Mouse (Mus musculus) thymus, postnatal 10 days (tissue): Measurements from ENCODE around the gene Stab2.

Experiments used
- DNase-seq, 2 experiments: peaks; one replicate each; pipeline ENCODE4 v3.0.0; 2021; ENCODE audit warnings: low spot score in 2 of 2

Stab2 gene

DNA sequence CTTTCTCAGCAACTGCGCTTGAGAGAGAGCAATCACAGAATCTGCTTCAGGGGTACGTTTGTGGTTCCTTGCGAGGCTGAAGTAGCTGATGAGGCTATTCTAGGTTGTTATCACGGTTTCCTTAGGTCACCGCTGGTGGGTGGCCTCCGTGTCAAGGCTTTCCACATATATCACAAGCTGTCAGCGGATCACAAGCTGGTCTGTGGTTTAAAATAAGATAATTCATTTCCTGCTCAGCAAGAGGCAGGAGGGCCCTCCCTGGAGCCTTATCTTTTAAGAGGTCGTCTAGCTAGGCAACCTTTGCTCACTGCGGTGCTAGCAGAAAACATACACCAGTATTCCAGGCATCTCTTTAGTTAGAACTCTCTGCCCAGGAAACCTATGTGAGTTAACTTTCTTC is 17.2 kb downstream of the Stab2 start:
- no peak for DNase-seq

DNA sequence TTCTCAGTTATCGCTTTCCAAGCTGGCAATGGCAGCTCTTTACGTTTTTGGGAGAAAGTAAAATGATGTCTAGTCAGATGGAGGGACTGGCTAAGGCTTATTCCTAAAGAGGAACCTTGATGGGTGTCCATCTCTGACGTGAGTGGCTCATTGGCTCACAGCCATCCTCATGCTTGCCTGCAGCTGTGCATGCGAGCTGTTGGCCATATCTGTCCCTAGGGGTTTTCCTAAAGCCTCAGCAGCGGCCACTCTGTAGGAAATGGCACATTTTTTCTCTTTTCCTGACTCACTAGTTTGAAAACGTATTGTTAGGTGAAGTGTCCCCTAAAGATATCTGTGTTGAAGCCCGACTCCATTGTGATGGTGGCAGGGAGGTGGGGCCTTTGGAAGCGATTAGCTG is 18.0 kb downstream of the Stab2 start:
- no peak for DNase-seq

DNA sequence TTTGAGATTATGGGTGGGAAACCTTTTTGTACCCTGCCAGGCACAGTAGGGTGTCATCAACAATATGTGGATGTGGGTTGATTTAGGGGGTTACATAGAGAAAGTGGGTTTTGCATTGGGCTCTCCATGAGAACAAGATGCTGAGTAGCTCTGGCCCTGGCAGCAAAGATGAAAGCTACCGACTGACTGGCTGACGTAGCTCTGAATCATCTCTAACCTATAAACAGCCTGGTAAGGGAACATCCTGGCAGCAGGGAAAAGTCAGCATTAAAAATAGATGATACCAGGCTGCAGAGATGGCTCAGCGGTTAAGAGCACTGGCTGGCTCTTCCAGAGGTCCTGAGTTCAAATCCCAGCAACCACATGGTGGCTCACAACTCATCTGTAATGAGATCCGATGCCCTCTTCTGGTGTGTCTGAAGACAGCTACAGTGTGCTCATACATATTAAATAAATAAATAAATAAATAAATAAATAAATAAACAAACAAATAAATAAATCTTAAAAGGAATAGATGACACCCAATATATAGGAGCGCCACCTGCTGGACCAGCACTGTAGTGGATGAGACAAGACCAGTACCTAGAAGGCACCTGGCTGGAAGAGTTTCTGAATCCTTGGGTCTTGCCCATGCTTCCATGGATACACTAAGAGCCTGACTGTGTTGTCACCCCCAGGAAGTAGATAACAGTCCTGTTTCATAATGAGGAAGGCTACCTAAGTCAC is 31.7 kb downstream of the Stab2 start:
- DNase-seq = peak in 1 of 2 experiments; percentile 29

DNA sequence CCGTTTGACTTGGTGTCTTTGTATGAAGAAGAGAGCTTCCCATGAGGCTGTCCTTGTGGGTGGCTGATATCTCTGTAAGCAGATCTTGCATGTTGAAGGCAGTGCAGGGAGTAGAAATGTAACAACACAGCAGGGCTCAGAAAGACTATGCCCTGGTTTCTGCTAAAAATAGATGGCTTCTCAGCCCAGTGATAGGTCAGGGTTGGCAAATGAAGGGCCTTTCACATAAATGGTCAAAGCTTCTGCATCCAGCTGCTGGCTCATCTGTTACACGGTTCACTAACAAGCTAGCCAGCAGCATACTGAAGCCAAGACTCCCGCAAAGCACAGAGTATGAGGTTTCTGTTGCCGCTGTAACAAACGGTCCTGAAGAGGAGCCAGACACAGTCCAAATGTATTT is 34.5 kb downstream of the Stab2 start:
- DNase-seq = no peak

DNA sequence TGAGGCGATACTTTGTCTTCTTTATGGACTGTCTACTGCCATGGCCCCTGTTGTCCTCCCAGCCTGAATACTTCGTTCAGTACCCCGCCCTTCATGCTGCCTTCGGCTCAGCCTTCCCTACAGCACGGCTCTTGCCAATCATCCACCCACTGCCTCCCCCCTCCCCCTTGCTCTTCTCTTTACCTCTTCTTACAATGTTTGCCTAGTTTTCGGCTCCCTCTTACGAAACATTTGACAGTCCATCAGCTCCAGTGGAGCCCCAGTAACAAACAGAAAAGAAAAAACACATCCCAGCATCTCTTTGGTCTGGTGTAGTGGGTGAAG is 35.4 kb downstream of the Stab2 start:
- DNase-seq = no peak

DNA sequence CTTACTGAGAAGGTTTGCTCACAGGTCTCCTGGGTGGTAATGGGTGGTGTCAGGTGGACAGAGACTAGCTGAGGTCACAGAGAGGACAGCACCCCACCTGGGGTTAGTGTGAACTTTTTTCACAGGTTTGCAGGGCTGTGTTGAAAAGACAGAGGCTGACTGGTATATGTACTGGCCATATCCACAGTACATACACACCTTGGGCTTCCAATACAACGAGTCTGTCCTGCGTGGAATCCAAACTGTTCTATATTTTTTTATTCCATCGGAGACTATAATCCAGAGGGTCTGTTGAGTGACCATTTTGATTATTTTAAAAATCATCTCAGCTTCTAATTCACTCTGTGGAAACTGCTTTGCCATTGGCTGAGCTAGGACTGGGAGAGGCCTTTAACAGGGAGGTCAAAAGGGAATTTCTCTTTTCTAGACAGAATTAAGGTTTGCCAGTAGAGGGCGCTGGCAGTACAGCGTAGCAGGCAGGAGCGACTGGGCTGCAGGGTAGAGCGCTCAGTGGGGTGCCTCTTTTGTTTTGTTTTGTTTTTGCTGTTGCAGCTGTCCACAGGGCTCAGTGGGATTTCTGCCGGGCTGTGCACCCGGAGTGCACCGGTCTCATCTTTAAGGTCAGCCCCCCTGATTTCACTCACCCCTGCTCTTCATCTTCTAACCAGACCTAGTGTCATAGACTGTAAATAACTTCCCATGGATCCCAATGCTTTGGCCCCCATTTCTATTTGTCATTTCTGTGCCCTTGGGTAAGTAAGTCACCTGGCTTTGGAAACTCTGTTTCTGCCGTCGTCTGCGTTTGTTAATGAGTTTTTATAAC is 35.9 kb downstream of the Stab2 start:
- peak in 1 of 2 experiments; percentile 52 for DNase-seq

DNA sequence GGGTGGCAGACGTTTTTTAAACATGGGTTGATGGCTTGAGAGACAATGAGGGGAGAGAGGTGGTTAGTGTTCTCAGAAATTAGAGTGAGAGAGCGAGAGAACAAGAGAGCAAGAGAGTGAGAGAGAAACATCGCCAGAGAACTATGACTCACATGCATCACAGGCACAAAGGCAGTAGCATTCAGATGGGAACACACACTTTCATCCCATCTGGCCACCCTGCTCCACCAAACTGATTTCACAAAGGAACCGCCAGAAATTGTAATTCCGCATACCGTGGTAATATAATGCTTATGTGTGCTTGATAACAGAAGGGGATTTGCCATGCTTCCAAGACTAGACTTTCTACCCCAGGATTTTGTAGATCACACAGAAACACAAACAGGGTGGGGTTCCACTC is 38.5 kb downstream of the Stab2 start:
- no peak for DNase-seq

DNA sequence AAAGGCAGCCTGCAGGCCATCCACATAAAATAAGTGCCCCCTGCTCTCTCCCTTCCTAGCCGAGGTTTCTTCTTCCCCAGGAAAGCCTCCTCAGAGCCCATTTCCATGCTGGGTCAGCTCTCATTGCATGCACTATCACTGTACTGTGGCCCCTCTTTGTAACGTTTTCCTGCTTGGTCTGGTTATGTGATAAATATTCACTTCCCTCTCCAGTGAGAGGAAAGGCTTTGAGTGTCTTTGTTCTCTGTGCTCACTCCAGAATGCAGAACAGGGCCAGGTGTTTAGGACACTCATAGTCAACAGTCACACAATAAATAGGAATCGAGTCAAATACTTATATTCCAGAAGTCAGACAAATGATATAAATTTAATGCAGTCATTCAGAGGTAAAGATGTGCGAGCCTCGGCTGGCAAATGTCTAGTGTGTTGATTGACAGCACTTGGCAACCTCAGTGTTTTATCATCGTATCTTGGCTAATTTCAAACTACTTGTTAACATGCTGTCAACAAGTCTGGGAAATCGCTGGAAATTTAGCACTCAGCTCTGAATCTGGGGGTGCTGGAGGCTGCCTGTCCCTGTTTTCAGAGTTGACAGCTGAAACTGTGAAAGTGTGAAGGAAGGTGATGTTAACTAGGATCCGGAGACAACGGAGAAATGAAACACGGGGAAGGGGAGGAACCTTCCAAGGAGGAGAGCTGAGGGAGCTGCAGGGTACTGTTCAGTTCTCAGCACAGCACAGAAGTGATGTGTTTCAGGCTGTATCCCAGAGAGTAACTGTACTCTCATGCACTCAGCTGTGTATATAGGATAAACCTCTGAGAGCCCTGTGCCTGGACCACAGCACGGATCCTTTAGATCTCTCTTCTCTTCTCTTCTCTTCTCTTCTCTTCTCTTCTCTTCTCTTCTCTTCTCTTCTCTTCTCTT is 46.0 kb downstream of the Stab2 start:
- no peak for DNase-seq

DNA sequence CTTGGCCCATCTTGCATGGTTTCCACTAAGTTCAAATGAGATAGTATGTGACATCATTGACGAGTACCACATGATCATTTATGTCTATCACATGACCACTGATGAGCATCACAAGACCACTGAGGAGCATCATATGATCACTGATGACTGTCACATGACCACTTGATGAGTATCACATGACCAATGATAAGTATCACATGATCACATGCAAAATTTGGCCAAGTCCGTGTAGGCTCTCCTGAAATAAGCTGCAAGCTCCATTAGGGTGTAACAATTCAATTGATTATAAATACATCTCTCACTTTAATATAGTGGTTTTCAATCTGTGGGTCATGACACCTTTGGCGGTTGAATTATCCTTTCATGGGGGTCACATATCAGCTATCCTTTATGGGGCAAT is 52.5 kb downstream of the Stab2 start:
- no peak for DNase-seq

DNA sequence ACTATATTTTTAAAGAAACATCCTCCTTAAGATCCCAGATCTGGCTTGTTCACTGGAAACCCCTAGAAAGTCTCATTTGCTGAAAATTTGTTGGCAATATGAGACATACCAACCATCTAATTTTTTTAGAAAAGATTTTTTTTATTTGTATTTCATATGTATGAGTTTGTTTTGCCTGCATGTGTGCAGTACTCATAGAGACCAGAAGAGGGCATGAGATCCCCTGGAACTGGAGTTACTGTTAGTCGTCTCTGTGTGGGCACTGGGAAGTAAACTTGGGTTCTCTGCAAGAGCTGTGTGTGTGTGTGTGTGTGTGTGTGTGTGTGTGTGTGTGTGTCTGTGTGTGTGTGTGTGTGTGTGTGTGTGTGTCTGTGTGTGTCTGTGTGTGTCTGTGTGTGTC is 55.1 kb downstream of the Stab2 start:
- DNase-seq = no peak

DNA sequence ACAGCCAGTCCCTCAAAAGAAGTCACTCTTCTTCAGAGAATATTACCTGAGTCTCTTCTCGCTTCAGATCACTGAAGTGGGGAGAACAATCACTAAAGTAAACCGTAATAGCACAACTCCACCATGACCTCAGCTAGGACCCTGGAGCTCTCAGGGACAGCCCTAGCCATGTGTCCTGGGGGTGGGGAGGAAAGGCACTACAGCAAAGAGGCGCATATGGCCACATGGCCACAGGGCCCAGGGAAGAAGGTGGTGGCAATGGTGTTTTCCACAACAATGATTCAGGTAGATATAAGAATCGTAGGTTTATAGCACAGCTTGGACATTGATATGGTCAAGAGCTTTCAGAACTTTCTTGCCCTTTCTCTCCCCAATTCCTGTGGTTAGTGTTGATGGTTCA is 57.0 kb downstream of the Stab2 start:
- no peak for DNase-seq

DNA sequence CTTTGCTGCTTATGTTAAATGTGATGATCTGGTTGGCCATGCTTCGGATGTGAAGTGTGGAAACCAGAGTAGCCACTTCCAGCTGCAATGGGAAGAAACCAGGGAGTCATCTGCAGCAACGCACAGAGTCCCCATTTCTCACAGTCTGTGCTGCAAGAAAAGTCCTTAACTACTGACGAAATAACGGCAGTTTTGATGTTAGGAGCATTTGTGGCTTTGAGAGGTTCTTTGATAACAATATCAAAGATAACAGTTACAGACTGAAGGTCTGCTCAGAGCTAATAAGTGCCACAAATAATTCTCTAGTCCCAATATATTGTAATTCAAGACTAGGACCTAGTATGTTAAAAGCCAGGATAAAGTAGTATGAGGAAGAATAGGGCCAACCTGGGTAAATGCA is 57.9 kb downstream of the Stab2 start:
- no peak for DNase-seq

DNA sequence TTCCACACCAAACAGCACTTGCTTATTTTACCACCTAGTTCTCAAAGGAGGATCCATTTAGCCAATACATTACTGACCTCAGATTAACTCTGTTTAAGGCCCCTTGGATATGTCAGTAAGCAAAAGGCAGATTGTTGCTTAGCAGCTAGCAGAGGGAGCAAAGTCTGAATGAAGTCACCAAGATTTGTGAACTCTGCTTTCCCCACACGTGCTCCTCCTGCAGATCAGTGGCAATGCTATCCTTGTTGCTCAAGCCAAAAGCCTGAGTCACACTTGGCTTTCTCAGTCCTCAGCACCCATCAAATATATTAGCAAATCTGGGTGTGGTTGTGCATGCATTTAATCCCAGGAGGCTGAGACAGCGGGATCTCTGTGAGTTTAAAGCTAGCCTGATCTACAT is 60.3 kb downstream of the Stab2 start:
- no peak for DNase-seq

DNA sequence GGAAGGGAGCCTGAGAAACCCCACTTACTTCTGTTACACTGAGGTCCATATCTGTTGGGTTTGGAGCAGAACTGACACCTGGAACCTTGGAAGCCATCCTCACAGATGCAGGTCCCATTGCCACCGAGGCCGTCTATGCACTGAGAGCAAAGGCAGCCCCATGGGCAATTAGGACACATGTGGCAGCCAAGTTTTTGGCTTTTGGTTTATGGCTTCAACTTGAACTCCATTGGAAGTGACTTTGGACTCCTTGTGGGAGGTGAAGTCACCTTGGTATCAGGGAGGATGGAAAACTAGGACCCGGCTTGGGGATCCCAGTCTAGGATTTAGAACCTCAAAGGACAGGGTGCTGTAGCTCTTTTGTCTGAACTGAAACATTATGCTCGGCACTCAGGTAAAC is 67.2 kb downstream of the Stab2 start:
- DNase-seq = no peak

DNA sequence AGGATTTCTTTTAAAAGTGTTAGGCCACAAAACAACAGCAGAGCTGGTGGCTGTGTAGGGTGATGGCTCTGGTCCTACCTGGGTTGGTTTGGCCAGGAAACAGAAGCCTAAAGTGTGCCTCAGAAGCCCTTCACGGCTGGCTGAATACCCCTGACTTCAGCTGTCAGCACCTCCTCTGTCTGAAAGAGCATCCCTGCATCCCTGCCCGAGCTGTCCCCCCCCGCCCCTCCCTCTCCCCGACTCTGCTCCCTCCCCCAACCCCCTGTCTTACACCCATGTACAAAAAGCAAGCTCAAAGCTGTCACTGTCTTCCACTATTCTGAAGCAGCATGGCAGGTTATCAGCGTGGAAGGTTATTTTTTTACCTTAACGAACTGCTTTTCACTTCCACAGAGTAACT is 73.4 kb downstream of the Stab2 start:
- no peak for DNase-seq

DNA sequence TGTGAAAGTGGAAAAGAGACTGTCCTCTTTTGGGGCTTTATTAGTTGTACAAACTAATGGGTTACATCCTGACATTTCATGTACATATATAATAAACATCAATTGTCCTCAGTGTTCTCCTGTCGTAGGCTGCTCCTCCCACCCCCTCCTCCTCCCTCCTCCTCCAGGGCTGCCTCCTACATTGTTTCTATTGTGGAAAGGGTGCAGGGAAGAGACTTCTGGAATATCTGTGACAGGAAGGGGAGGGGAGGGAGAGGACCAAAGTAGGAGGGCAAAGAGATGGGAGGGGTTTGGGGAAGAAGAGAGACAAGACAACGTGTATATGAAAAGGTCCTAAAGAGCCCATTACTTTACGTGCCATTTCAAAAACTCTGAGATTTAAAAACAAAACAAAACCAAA is 73.9 kb downstream of the Stab2 start:
- no peak for DNase-seq

DNA sequence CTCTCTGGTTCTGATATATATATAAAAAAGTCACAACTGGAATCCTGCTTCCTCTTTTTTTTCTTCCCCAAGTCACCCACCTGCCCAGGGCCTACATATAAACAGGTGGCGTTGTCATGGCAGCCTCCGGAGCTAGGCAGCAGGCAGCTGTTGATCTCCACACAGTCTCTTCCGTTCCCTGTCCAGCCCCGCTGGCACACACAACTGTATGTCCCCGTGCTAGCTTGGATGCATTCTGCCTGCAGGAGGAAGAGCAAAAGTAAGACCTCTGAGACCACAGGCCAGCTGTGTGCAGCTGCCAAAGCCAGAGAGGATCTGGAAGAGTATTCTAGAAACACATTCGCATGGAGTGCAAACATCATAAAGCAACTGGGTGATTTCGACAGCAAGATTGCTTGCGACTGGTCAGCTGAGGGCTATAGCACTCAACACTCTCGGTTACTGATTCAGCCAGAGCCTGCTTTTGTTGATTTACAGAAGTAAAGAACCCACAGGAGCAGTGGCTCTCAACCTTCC is 74.6 kb downstream of the Stab2 start:
- no peak for DNase-seq

DNA sequence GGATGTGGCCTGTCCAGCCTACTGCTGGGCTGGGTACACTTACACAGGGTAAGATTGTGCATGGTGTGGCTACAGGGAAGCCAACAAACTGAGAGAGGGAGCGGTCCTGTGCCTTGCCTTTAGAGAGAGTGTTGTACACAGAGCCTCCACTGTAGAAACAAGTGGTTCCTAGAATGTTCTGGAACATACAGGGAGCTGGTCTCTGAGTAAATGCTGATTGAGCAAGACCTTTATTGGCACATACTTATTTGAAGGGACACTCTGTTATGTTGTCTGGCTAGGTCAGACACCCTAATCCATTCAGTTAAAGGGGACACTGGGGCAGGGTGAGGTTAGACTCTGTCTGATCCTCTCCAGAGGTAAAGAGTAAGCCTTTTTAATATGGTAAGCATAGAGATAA is 84.2 kb downstream of the Stab2 start:
- no peak for DNase-seq

DNA sequence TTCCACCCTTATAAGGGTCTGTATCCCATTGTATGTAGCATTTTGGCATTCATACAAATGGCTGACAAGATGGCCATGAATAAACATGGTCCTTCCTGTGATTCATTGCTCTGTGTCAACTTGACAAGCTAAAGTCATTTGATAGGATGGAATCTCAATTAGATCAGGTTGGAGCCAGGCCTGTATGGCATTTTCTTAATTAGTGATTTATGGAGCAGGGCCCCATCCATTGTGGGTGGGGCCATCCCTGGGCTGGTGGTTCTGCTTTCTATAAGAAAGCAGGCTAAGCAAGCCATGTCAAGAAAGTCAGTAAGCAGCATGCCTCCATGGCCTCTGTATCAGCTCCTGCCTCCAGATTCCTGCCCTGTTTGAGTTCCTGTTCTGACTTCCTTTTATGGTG is 92.2 kb downstream of the Stab2 start:
- DNase-seq = no peak

DNA sequence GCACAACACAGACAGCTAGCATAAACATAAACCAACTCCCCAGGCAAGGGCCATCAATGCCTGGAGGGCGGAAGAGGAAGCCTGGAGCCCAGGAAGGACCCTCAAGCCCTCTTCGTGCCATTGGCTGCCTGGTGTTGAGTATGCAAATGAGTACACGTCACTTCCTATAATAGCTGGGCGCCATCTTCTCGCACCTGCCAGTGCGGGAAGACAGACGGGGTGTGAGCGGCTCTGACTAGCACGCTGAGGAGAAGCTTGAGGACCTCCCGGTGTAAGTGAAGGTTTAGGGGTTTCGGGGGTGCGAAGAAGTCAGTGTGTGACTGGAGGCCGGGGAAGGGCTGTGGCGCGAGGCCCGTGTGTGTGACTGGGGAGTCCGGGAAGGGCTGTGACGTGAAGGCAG is 99.3 kb downstream of the Stab2 start:
- no peak for DNase-seq

DNA sequence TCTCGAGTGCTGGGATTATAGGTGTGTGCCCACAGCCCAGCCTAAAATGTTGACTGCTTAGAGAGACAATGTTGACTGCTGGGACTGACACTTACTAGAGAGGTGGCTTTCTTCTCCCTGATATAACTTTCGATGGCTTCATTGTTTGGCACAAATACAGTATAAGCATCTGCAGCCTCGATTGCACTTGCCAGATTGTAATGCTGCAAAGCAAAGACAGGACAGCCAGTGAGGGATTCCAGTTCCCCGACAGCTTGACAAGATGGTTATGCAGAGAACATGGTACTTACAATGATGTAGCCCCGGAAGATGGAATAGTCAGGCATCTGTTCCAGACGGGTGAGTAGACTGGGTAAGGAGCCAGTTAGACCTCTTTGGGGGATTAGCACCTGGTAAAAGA is 100.8 kb downstream of the Stab2 start:
- no peak for DNase-seq

DNA sequence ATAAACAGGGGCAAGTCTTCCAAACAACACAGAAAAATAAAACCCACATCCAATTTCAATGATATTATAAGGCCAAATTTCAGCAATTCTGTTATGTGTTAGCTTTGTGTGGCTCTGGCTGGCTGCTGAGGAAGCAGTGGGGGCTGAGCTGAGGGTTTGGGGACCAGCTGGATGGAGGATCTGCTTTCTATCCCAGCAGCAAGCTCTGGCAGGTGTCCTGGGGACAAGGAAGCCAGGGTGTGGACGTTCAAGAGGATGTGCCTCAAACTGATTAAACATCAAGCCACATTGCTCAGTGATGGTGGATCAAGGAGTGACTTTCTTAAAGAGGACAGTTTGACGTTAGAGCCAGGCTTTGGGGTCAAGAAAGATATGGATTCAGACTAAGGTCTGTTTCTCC is 112.3 kb downstream of the Stab2 start:
- no peak for DNase-seq
